ENCODE assay signal across 9 mouse cellular contexts in the genomic region with DNA sequence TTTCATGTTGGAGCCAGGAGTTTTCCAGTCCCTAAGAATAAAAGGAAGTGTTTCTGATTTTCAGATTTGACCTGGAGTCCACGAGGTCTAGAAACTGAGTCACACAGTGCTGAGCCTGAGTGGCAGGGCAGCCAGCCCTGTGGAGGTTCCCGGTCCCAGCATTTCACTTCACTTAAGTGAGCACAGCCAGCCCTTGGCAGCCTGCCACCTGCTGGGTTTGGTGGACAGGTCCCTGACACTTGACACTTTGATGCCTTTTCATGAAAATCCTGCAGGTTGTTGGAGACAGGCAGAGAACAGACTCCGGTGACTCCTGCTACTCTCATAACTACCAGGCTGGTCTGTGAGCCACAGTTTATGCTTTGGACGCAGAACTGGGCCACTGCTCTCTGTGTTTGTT. TPM values are rescaled to one million over a fixed set of nuclear protein-coding genes. Genes with fewer than 3 reads are reported as not detected.
DNase-seq lines count a peak whose midpoint lies in the region; ATAC-seq and TF ChIP-seq lines count a peak whose summit lies in the region.
"Had no signal": no experiment of that assay in that cellular context is flagged by ENCODE, and none has a peak within 500 bp of the region (broad histone marks: within the 10 kb centered on the region; RNA-seq: fewer than 3 reads in every experiment).

No protein-coding gene starts in this region.

- ATAC-seq in kidney, postnatal 0 days (replicated peaks; ENCODE audit: low FRiP score, low read depth), result no peak; the same call in 1 of the 2 replicates
- ATAC-seq in forebrain, embryonic 14.5 days, result no peak

- no peaks in the 10 kb centered on the region for H3K27me3 ChIP-seq in cerebellum, adult 2 months (ENCODE audit: control insufficient read depth, insufficient read depth, low read length)
- H3K27me3 ChIP-seq in kidney, postnatal 0 days (ENCODE audit: insufficient read depth, low read length), result no peaks in the 10 kb centered on the region
- H3K27me3 ChIP-seq in forebrain, embryonic 14.5 days (replicated peaks; ENCODE audit: control insufficient read depth, insufficient read depth, low read length), result no peaks in the 10 kb centered on the region

- no peak for TF ChIP-seq CTCF in cerebellum, adult 2 months (IDR thresholded peaks at IDR 0.05; ENCODE audit: borderline replicate concordance, insufficient read depth, low read depth, low read length)
- TF ChIP-seq CTCF in kidney, postnatal 0 days (IDR thresholded peaks at IDR 0.05; ENCODE audit: low read depth), result peak; percentile 21; the same call in 1 of the 2 replicates

- DNase-seq in gastrocnemius, postnatal 10 days, result peak; percentile 63
- no peak for DNase-seq in gastrocnemius, postnatal 25 days
- peak; percentile 38 for DNase-seq in 3134 (ENCODE audit: extremely low read depth, insufficient read length, low spot score)
- peak; percentile 38 to 42 for DNase-seq in cerebellum, adult 2 months
- no peak for DNase-seq in kidney, postnatal 0 days (ENCODE audit: low spot score)
- DNase-seq in embryo, embryonic 9.5 days (ENCODE audit: extremely low spot score), result no peak
- no peak for DNase-seq in thymus, postnatal 36 days
- DNase-seq in forebrain, embryonic 14.5 days (ENCODE audit: low spot score), result no peak

- H3K4me3 ChIP-seq in cerebellum, adult 2 months (replicated peaks; ENCODE audit: insufficient read depth, low read depth, low read length), result no peak overlapping the region
- no peak overlapping the region for H3K4me3 ChIP-seq in kidney, postnatal 0 days (replicated peaks; ENCODE audit: low read depth, low read length)
- H3K4me3 ChIP-seq in forebrain, embryonic 14.5 days (ENCODE audit: low read depth, low read length), result no peak overlapping the region

- H3K9ac ChIP-seq in kidney, postnatal 0 days (ENCODE audit: low read depth, low read length), result no peak overlapping the region
- H3K9ac ChIP-seq in forebrain, embryonic 14.5 days (ENCODE audit: low read length), result no peak overlapping the region

- no peaks in the 10 kb centered on the region for H3K4me1 ChIP-seq in cerebellum, adult 2 months (ENCODE audit: control insufficient read depth, insufficient read depth, low read length)
- H3K4me1 ChIP-seq in kidney, postnatal 0 days (replicated peaks; ENCODE audit: insufficient read depth, low read length), result peaks cover 30% of the 10 kb centered on the region
- H3K4me1 ChIP-seq in forebrain, embryonic 14.5 days (ENCODE audit: control insufficient read depth, insufficient read depth, low read length), result no peaks in the 10 kb centered on the region

- no peak for TF ChIP-seq POLR2A in cerebellum, adult 2 months (IDR thresholded peaks at IDR 0.05; ENCODE audit: borderline replicate concordance, insufficient read depth, low read length)

- no peak overlapping the region for H3K4me2 ChIP-seq in kidney, postnatal 0 days (ENCODE audit: low read length)
- H3K4me2 ChIP-seq in forebrain, embryonic 14.5 days (ENCODE audit: low read length), result no peak overlapping the region
- H3K4me2 ChIP-seq: midbrain, embryonic 11.5 days had no signal

- no peak overlapping the region for H3K27ac ChIP-seq in cerebellum, adult 2 months (ENCODE audit: insufficient read depth, low read length)
- peak overlapping the region; percentile 87 for H3K27ac ChIP-seq in kidney, postnatal 0 days
- H3K27ac ChIP-seq in forebrain, embryonic 14.5 days (ENCODE audit: low read depth, low read length), result no peak overlapping the region

- 0 out of 2 replicates have a peak, but pooled peaks cover 2% of the 10 kb centered on the region for H3K36me3 ChIP-seq in kidney, postnatal 0 days (ENCODE audit: insufficient read depth, low read length)
- no peaks in the 10 kb centered on the region for H3K36me3 ChIP-seq in forebrain, embryonic 14.5 days (ENCODE audit: control insufficient read depth, insufficient read depth, low read length)

- no peaks in the 10 kb centered on the region for H3K9me3 ChIP-seq in kidney, postnatal 0 days (replicated peaks; ENCODE audit: low read length)
- H3K9me3 ChIP-seq in forebrain, embryonic 14.5 days (replicated peaks; ENCODE audit: control insufficient read depth, low read length), result no peaks in the 10 kb centered on the region

- WGBS in cerebellum, adult 2 months, result 24% methylated on average over 4 of the region's 4 CpGs
- WGBS in kidney, postnatal 0 days, result 21% methylated on average over 4 of the region's 4 CpGs
- 47% methylated on average over 4 of the region's 4 CpGs for WGBS in forebrain, embryonic 14.5 days

RNA-seq across cellular contexts. Expression of a gene that starts 57.9 kb away (rescaled TPM):
- total RNA-seq in gastrocnemius, postnatal 10 days (2021), result 10 to 100 TPM; 31.9 to 38.6 TPM
- 1 to 10 TPM; 5.3 to 6.7 TPM for total RNA-seq in gastrocnemius, postnatal 25 days (2021)
- polyA plus RNA-seq in cerebellum, adult 2 months (2012; rRNA removed), result 22.5 and 25.6 TPM in 2 replicates
- polyA plus RNA-seq in kidney, postnatal 0 days (2015; fragmentation: Nextera tagmentation; extraction: Ambion mirVana), result 51.5 and 58.4 TPM in 2 replicates
- polyA plus RNA-seq in forebrain, embryonic 14.5 days (2014; fragmentation: Nextera tagmentation; extraction: Ambion mirVana), result 9.7 and 13.4 TPM in 2 replicates

Comparison
In these comparisons a context has a peak if more than half of its experiments do, and no peak if none do; other contexts are left out.
1. DNase-seq: peak in gastrocnemius, postnatal 10 days (single experiment), 3134 (single experiment) and cerebellum, adult 2 months (2 of 2); none in gastrocnemius, postnatal 25 days (single experiment), kidney, postnatal 0 days (single experiment), embryo, embryonic 9.5 days (single experiment), thymus, postnatal 36 days (0 of 2) and forebrain, embryonic 14.5 days (single experiment).